Mouse (Mus musculus) thymus, adult 2 months (tissue): ENCODE data around the gene Socs2.

Experiments used
- CTCF ChIP-seq: fragments of 200-500 bp; IDR thresholded peaks from 2 replicates; pipeline ENCODE4 v1.5.1; 2012; ENCODE audit warnings: mild to moderate bottlenecking, control low read depth, low read length, moderate library complexity, borderline replicate concordance; ENCODE audit not compliant: control insufficient read depth, poor library complexity, insufficient read depth; ENCODE audit errors: extremely low read depth
- POLR2A ChIP-seq: fragments of 200-500 bp; IDR thresholded peaks from 2 replicates; pipeline ENCODE4 v1.6.1; 2012; ENCODE audit warnings: mild to moderate bottlenecking, low read length, control low read depth, moderate library complexity; ENCODE audit not compliant: control insufficient read depth, poor library complexity, insufficient read depth; ENCODE audit errors: extremely low read depth

DNA sequence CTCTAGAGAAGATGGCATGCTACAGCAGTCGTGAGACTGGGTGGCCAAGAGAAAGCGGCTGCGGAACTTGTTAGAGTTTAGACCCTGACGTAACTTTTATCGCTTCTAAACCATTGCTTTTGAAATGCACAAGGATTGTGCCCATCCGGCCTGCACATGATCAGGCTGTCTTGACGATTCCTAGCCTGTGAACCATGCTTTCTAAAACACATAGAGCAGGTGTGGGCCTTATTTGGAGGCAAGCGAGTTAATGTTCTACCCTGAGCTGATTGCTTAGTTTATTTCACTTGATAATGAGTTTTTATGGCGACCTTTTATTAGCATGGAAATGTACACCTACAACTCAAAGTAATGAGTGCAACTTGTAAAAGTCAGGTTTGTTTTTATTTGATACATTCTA lies 5.8 kb downstream of the Socs2 start:
- no peak for TF ChIP-seq CTCF
- TF ChIP-seq POLR2A = no peak
